Mouse (Mus musculus) embryonic fibroblast, embryonic 13.5 days (primary cell): ENCODE data around the gene Trim80.

Experiments
- CTCF ChIP-seq: IDR thresholded peaks from 2 replicates; pipeline ENCODE4 v1.5.1; 2011; ENCODE audit warnings: mild to moderate bottlenecking, control low read depth, low read length, moderate library complexity, borderline replicate concordance; ENCODE audit not compliant: insufficient read depth
- POLR2A ChIP-seq: IDR thresholded peaks from 2 replicates; pipeline ENCODE4 v1.6.1; 2011; ENCODE audit warnings: low read depth, mild to moderate bottlenecking, control low read depth, low read length, moderate library complexity

- TF ChIP-seq POLR2A: peak; percentile 57
- TF ChIP-seq CTCF: no peak
These were observed 36.8 kb upstream of the Trim80 start, which contains the start of gene Mrpl58 for GRCm38 (mm10) chr11:115403338-115404124.
